Mouse (Mus musculus) lung, postnatal 0 days (tissue): ENCODE measurements at regions not wholly inside any gene's neighbourhood (a gene's known extent, or its start where the extent isn't known, plus 50 kb on each side); places are given as distances from the start of the nearest gene placed in this dataset.
A peak's percentile ranks its signal among the peaks of the same experiment; 100 is the strongest.

Source experiments
- ATAC-seq: fragments of 200-750 bp; cut with Nextera tagmentation; 2 replicates; pipeline ENCODE4 v1.8.0; 2017; ENCODE audit warnings: moderate library complexity
- DNase-seq: peaks from one replicate; pipeline ENCODE4 v3.0.0-alpha.2; 2016; ENCODE audit warnings: low spot score
- H3K27ac ChIP-seq: fragments of 300-500 bp; sonication (generic); 2 replicates; pipeline ENCODE4 v1.5.1; 2014; ENCODE audit warnings: antibody characterized with exemption, mild to moderate bottlenecking, low read length, mixed read lengths
- H3K27me3 ChIP-seq: fragments of 300-500 bp; sonication (generic); replicated peaks from 2 replicates; pipeline ENCODE4 v1.6.1; 2014; ENCODE audit warnings: low read length, mixed read lengths; ENCODE audit not compliant: insufficient read depth
- H3K36me3 ChIP-seq: fragments of 300-500 bp; sonication (generic); 2 replicates; pipeline ENCODE4 v1.6.1; 2014; ENCODE audit warnings: low read length, mixed read lengths; ENCODE audit not compliant: insufficient read depth
- H3K4me1 ChIP-seq: fragments of 300-500 bp; sonication (generic); 2 replicates; pipeline ENCODE4 v1.6.1; 2014; ENCODE audit warnings: antibody characterized with exemption, low read depth, low read length, mixed read lengths; ENCODE audit not compliant: insufficient read depth
- H3K4me2 ChIP-seq: fragments of 300-500 bp; sonication (generic); replicated peaks from 2 replicates; pipeline ENCODE4 v1.6.1; 2014; ENCODE audit warnings: low read depth, mild to moderate bottlenecking, low read length, moderate library complexity, mixed read lengths
- H3K4me3 ChIP-seq: fragments of 300-500 bp; sonication (generic); 2 replicates; pipeline ENCODE4 v1.5.1; 2014; ENCODE audit warnings: low read depth, low read length
- H3K9ac ChIP-seq: fragments of 300-500 bp; sonication (generic); replicated peaks from 2 replicates; pipeline ENCODE4 v1.6.1; 2014; ENCODE audit warnings: low read depth, mild to moderate bottlenecking
- H3K9me3 ChIP-seq: fragments of 300-500 bp; sonication (generic); 2 replicates; pipeline ENCODE4 v1.6.1; 2016; ENCODE audit warnings: low read length, mixed read lengths
- CTCF ChIP-seq: IDR thresholded peaks from 2 replicates; pipeline ENCODE4 v1.5.1; 2016; ENCODE audit warnings: antibody characterized with exemption, mild to moderate bottlenecking
- EP300 ChIP-seq: IDR thresholded peaks from 2 replicates; pipeline ENCODE4 v1.6.1; 2016; ENCODE audit warnings: antibody characterized with exemption, mild to moderate bottlenecking, control low read depth
- WGBS: fragments of 180-500 bp; shearing (Covaris S2); extraction: QIAGEN DNeasy Blood & Tissue Kit; methylation state at CpG from one replicate; pipeline ENCODE4 v1.1.7; 2014; 5-methylcytosine and 5-hydroxymethylcytosine counted together

DNA sequence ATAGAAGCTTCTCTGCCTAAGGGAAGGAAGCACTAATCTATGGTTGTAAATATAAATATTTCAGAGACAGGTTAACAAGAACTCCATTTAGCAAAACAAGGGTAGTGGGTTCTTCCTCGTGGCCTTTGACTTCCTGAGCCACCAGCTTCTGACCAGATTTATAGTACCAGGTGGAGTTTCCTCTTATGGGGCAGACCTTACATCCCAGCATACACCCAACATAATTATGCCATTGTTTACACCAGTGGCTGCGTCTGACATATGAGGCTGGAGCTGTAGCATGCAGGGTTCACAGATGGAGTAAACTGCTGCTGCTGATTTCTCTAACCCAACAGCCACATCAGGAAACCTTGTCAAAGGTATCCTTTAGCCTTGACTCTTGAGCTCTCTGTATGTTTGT, 75.5 kb downstream of the Trib2 start:
- H3K4me1 ChIP-seq: no peaks in the 10 kb centered on the region
- no peaks in the 10 kb centered on the region for H3K36me3 ChIP-seq
- ATAC-seq (peak; percentile 73), DNase-seq (peak; percentile 16)
- H3K4me2 ChIP-seq: no peak overlapping the region
- no peaks in the 10 kb centered on the region for H3K27me3 ChIP-seq
- H3K9me3 ChIP-seq: no peaks in the 10 kb centered on the region
- peak overlapping the region; percentile 21; the same call in 1 of the 2 replicates for H3K27ac ChIP-seq
- no peak overlapping the region for H3K9ac ChIP-seq
- 30% methylated on average over 2 of the region's 2 CpGs for WGBS
- H3K4me3 ChIP-seq: no peak overlapping the region
- TF ChIP-seq EP300 (peak; percentile 46; the same call in 1 of the 2 replicates), CTCF (no peak)

DNA sequence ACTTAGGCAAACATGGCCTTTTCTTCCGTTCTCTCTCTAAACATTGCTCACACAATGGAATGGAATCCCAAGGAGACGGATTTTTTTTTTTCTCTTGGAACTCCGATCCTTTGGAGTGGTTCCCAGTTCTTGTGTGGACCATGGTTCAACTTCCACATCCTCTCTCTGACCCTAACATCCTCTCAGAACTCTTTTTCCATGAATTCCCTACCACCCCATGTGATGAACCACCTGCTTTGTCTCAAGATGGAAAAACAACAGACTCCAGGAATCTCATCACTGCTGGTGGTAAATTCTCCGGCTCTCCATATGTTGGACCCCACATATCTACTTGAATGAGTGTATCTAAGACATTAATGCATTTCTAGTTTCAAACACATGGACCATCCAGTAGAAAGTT, 77.7 kb downstream of the Trib2 start:
- no peaks in the 10 kb centered on the region for H3K4me1 ChIP-seq
- no peak overlapping the region for H3K9ac ChIP-seq
- TF ChIP-seq EP300: peak; percentile 86
- TF ChIP-seq CTCF: no peak
- H3K9me3 ChIP-seq: no peaks in the 10 kb centered on the region
- ATAC-seq (peak; percentile 55; the same call in 1 of the 2 replicates), DNase-seq (peak; percentile 75)
- H3K27me3 ChIP-seq: no peaks in the 10 kb centered on the region
- no peak overlapping the region for H3K27ac ChIP-seq
- no peak overlapping the region for H3K4me3 ChIP-seq
- no peaks in the 10 kb centered on the region for H3K36me3 ChIP-seq
- H3K4me2 ChIP-seq: no peak overlapping the region
- 23% methylated on average over 4 of the region's 4 CpGs for WGBS

DNA sequence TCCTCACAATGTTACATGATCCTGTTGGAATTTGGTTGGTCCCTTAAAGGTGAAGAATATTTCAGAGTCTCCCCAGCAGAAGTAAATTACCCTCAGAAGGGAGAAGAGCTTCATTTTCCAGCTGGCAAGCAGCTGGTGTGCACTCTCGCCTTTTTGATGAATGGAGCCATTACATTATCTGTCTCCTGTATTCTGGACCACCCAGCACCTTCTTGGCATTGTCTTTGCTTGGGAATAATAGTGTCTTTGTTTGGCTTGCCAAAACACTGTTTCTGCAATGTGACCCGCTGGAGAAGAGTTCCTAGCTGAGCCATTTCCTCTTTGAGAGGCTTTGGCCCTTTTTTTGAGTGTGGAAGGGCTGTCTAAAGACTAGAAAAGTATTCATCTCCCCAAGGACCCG, 85.5 kb downstream of the Trib2 start:
- no peak for TF ChIP-seq EP300
- TF ChIP-seq CTCF: no peak
- H3K36me3 ChIP-seq: no peaks in the 10 kb centered on the region
- no peak overlapping the region for H3K4me3 ChIP-seq
- no peak overlapping the region for H3K4me2 ChIP-seq
- 0 out of 2 replicates have a peak, but pooled peaks have one; percentile 19 for ATAC-seq
- no peak overlapping the region for H3K9ac ChIP-seq
- no peaks in the 10 kb centered on the region for H3K9me3 ChIP-seq
- no peaks in the 10 kb centered on the region for H3K27me3 ChIP-seq
- H3K27ac ChIP-seq: no peak overlapping the region
- DNase-seq: no peak
- 33% methylated on average over 3 of the region's 3 CpGs for WGBS
- H3K4me1 ChIP-seq: no peaks in the 10 kb centered on the region

DNA sequence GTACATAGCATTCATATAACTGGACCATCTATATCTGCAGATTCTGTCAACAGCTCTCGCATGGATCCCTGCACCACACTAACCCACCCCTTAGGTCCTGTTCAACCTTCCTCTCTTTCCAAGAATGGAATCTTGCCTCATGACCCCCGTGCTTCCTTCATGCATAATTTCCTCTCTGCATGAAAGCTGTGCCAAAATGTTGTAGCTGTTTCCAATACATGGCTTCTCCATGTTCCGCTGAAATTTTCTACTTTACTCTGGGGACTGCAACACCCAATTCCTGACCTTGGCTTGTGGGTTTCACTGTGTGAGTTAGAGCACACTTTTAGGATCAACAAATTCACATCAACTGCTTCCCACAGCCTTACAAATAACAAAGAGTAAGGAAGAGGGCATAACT, 87.0 kb downstream of the Trib2 start:
- no peaks in the 10 kb centered on the region for H3K9me3 ChIP-seq
- no peak overlapping the region for H3K4me3 ChIP-seq
- H3K27me3 ChIP-seq: no peaks in the 10 kb centered on the region
- TF ChIP-seq EP300 (no peak), CTCF (no peak)
- H3K4me1 ChIP-seq: no peaks in the 10 kb centered on the region
- no peak overlapping the region for H3K27ac ChIP-seq
- DNase-seq (no peak), ATAC-seq (no peak)
- H3K36me3 ChIP-seq: no peaks in the 10 kb centered on the region
- no peak overlapping the region for H3K4me2 ChIP-seq
- WGBS: 33% methylated on average over 3 of the region's 3 CpGs
- no peak overlapping the region for H3K9ac ChIP-seq

DNA sequence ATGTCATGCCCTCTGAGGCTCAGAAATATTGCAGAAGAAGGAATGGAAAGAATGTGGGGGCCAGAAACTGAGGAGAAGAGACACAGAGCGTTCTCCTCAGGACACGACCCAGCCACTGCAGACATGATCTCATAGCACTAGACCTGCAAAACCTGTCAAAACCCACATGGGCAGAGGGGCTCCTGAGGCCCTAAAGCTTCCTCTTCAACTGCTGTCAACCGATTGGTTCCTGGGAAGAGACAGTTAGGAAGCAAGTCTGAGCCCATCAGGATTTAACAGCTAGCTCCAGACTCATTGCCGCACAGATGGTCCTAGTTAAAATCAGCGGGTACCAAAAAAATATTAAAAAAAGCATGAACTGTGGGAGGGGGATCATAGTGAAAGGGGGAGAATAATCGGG, 93.2 kb downstream of the Trib2 start:
- TF ChIP-seq EP300 (no peak), CTCF (no peak)
- H3K27me3 ChIP-seq: no peaks in the 10 kb centered on the region
- 57% methylated on average over 6 of the region's 6 CpGs for WGBS
- H3K9ac ChIP-seq: no peak overlapping the region
- ATAC-seq: no peak
- no peak overlapping the region for H3K4me2 ChIP-seq
- no peak overlapping the region for H3K27ac ChIP-seq
- H3K4me3 ChIP-seq: no peak overlapping the region
- no peak for DNase-seq
- no peaks in the 10 kb centered on the region for H3K4me1 ChIP-seq
- H3K36me3 ChIP-seq: no peaks in the 10 kb centered on the region
- H3K9me3 ChIP-seq: no peaks in the 10 kb centered on the region

DNA sequence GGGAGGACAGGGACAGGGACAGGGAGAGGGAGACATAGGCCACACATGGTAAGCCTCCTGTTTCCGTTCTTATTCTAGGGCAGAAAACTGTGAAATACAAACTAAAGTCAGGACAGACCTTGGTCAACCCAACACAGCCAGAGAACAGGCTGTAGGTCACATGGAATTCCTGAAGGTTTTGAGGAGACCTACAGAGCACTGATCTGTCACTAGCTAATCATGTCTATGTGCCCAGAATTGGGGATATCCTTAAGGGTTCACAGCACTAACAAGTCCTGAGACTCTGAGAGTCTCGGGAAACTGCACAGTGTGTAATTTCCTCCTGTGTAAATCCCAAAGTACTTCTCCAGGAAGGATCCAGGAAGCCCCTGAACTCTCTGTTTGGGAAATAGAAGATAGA, 94.6 kb downstream of the Trib2 start:
- TF ChIP-seq EP300: no peak
- TF ChIP-seq CTCF: no peak
- Histone ChIP-seq H3K4me3 (no peak overlapping the region), H3K4me1 (no peaks in the 10 kb centered on the region), H3K27ac (no peak overlapping the region), H3K9ac (no peak overlapping the region), H3K9me3 (no peaks in the 10 kb centered on the region), H3K36me3 (no peaks in the 10 kb centered on the region), H3K4me2 (no peak overlapping the region), H3K27me3 (no peaks in the 10 kb centered on the region)
- DNase-seq: no peak
- WGBS: 82% methylated on average over 2 of the region's 2 CpGs
- no peak for ATAC-seq

DNA sequence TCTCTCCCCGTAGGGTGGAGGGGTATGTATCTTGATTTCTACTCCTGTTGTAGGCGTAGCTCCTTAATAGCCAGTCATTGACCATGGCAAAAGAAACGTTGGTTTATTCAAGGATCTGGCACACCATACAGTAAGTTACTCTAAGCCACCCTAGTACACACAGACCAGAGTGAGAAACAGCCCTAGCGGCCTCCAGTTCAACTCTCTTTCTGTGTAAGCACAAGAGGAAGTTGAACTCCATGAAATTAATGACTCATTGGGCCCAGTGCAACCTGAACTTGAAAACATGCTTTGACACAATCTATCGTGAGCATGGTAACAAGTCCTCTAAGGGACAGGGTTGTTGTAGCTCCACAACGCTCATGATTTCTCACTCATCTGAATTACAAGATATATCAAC, 96.6 kb downstream of the Trib2 start:
- no peaks in the 10 kb centered on the region for H3K27me3 ChIP-seq
- TF ChIP-seq EP300 (no peak), CTCF (no peak)
- no peak for DNase-seq
- H3K4me2 ChIP-seq: no peak overlapping the region
- ATAC-seq: no peak
- no peaks in the 10 kb centered on the region for H3K9me3 ChIP-seq
- no peaks in the 10 kb centered on the region; the same call in 1 of the 2 replicates for H3K4me1 ChIP-seq
- 83% methylated on average over 6 of the region's 6 CpGs for WGBS
- H3K36me3 ChIP-seq: no peaks in the 10 kb centered on the region
- H3K9ac ChIP-seq: no peak overlapping the region
- no peak overlapping the region for H3K4me3 ChIP-seq
- H3K27ac ChIP-seq: no peak overlapping the region
